Mouse (Mus musculus): Measurements from ENCODE around the gene Lactbl1.

- TF ChIP-seq POLR2A (IDR thresholded peaks at IDR 0.05; ENCODE audit: borderline replicate concordance, extremely low read depth, low read depth, low read length) (no peak), CTCF (IDR thresholded peaks at IDR 0.05; ENCODE audit: insufficient read depth, low read length) (no peak)
These were observed 40.5 kb upstream of the Lactbl1 start for GRCm38 (mm10) chr4:136581885-136582284.

All from lung, adult 2 months (tissue).